Mouse (Mus musculus): ENCODE measurements around the gene Gm20911. TPM values are rescaled to one million over a fixed set of nuclear protein-coding genes. Genes with fewer than 3 reads are reported as not detected.

The Gm20911 gene
- not detected in 2 replicates for polyA plus RNA-seq (2021; fragmentation: Nextera tagmentation)
- long read RNA-seq, experiment 1, result 0 reads
- long read RNA-seq, experiment 2, result 0 reads

GRCm38 (mm10) chrY:81457707-81458106, at the start of gene Gm20911:
Gm20911 (plus strand) TSS chrY:81458007.

